Mouse (Mus musculus): Measurements from ENCODE around the gene Mib2. TPM values are rescaled to one million over a fixed set of nuclear protein-coding genes. Genes with fewer than 3 reads are reported as not detected.

Gene Mib2
- total RNA-seq, 2 experiments from 2014 or later, result 25.9 to 27.1 TPM

DNA sequence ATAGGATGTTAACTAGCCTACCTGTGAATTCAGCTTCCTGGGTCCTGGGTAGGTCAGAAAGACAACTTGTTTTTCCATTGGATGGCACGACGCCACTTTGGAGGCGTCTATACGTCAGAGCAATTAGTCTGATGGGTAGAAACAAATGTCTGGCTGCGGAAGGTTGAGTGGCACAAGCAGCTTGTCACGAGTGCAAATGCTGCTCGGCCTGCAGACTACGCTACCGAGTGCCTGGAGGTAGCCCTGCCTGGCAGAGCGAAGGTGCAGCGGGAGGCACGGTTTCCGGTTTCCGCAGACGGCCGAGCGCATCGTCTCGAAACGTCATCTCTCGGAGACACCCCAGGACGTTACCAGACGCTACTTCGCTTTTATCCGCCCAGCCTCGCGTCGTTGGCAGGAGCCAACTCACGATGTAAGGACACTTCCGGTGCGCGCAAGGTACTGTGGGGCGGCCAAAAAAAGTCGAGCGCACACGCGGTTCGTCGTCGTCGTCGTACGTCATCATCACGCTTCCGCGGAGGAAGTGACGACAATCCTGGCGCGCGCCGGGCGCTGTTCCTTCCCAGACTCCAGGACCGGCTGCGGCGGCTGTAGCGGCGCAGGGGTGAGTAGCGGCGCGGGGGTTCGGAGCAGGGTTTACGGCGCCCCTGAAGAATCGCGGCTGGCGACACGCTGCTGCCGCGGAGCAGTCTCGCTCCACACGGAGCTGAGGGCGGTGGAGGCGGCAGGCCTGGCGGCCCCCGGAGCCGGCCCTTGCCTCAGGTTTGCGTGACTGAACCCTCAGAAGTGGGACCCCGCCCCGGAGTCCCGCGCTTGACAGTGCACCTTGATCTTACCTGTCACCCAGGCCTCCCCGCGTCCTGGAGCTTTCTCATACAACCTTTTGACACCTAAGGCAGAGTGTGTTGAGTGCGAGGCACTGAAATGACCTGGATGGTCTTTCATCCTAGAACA, 44.4 kb downstream of the Mib2 start, which contains the start of gene Cdk11b:
Gene Cdk11b (plus strand): TSS at position 517 of the 954 bp plus-strand sequence.
- peak; percentile 91 to 94 for DNase-seq (ENCODE audit: low spot score in 2 of 2)

DNA sequence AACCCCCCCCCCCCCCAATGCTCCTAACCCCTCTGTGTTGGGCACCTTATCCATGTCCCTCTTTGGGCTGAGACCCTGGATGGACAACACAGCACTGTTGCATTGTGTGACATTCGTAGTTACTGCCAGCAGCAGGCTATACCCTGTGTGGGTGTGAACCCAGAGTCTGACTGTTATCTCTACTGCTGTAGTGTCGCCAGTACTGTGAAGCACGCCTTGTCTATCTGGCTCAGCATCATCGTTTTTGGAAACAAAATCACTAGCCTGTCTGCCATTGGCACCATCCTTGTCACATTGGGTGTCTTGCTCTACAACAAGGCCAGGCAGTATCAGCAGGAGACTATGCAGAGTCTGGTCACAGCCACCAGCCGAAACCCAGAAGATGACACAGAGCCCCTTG, 50.7 kb downstream of the Mib2 start:
- DNase-seq (ENCODE audit: low spot score in 2 of 2), result no peak

DNA sequence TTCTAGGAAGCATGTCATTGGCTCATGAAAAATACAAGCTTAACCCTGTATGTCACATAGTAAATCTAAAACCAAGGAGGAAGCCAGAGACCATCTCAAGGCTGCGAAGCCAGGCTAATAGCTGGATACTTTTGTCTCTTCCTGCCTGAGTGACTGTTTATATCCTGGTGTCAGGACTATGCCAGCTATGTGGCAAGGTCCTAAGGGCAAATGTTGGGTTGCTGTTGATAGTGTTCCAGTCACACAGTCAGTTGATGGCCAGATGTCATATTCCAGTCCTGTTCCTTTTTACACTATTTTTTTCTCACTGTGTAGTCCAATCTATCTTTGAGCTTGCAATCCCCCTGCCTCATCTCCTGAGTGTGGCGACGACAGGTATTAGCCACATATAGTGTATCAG, 55.7 kb downstream of the Mib2 start:
- DNase-seq (ENCODE audit: low spot score in 2 of 2), result no peak

DNA sequence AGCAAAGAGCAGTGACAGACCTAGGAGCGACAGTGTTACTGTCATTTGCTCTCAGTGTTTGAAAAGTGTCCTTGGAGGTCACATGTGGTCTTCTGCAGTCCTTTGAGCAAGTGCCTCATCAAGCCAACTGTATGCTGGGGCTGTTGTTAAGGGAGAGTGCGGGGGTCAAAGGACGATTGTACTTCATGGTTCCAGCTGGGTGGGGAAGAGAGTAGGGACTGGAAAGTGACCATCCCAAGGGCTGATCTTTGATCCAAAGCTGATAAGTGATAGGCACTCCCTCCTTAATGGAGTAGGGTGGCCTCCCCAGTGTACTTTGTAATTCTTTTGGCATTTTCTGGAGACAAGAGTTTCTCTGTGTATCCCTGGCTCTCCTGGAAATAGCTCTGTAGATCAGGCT, 57.1 kb downstream of the Mib2 start:
- DNase-seq (ENCODE audit: low spot score in 2 of 2), result no peak

DNA sequence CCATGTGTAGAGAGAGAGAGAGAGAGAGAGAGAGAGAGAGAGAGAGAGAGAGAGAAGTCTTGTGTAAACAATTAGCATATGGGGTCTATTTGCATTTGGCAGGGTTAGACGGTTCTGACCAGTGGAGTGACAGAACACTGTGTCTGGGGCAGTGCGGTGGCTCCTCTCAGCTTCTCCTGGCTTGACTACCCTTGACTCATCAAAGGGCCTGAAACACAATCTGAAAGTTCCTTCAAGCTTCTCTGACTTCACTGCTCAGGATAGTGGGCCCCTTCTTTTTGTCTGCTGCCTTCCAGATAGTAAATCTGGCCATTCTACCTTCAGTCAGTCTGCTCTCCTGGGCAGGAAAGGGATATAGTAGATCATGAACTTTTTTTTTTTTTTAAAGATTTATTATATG, 62.2 kb downstream of the Mib2 start:
- no peak for DNase-seq (ENCODE audit: low spot score in 2 of 2)

DNA sequence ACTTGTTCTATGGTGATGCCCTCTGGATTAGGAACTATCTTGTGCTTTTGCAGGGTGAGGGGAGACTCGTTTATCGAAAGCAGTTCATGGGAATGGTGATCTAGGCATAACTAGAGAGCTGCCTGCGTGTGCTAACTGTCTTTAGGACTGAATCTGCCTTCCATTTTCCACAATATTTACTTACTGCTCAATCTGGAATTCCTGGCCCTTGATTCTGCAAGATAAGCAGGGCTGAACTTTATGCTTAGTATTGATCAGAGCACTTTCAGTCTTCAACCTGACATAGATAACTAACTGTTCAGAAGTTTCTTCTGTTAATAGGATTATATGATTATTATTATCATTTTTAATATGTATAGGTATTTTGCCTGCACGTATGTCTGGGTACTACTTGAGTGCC, 63.9 kb downstream of the Mib2 start:
- no peak for DNase-seq (ENCODE audit: low spot score in 2 of 2)

Other genes with a start within 250 kb of the Mib2 start
- 10 to 100 TPM; 65.3 to 85.5 TPM for gene Tmem52, start 200.1 kb downstream of the Mib2 start, total RNA-seq (2021)
- 100 to 1,000 TPM; 272 to 286 TPM for gene Gnb1, start 177.8 kb downstream of the Mib2 start, total RNA-seq (2021)
- 10 to 100 TPM; 31.8 to 33.1 TPM for gene Nadk, start 106.8 kb downstream of the Mib2 start, total RNA-seq (2021)
- gene Slc35e2, start 67.8 kb downstream of the Mib2 start, total RNA-seq (2021), result 10 to 100 TPM; 12.0 to 13.0 TPM
- gene Cdk11b, start 44.3 kb downstream of the Mib2 start, total RNA-seq (2021), result 10 to 100 TPM; 35.8 to 44.0 TPM
- not detected for gene Gm10563, start 23.8 kb downstream of the Mib2 start, total RNA-seq (2021)
- 10 to 100 TPM; 30.1 to 37.9 TPM for gene Mmp23, start 15.8 kb downstream of the Mib2 start, total RNA-seq (2021)
- 10 to 100 TPM in 1 of 2 experiments, 1 to 10 TPM in 1; 9.8 to 10.4 TPM for gene Fndc10, start 25.1 kb upstream of the Mib2 start, total RNA-seq (2021)
- 10 to 100 TPM; 61.5 to 63.0 TPM for gene Ssu72, start 35.6 kb upstream of the Mib2 start, total RNA-seq (2021)
- 1 to 10 TPM; 1.3 to 1.5 TPM for gene Tmem240, start 65.6 kb upstream of the Mib2 start, total RNA-seq (2021)
- 10 to 100 TPM; 44.4 to 46.1 TPM for gene Atad3a, start 91.9 kb upstream of the Mib2 start, total RNA-seq (2021)
- 10 to 100 TPM; 23.4 to 26.4 TPM for gene Vwa1, start 105.5 kb upstream of the Mib2 start, total RNA-seq (2021)
- 1 to 10 TPM; 3.8 to 5.1 TPM for gene Tmem88b, start 116.7 kb upstream of the Mib2 start, total RNA-seq (2021)
- under 1 TPM in 1 of 2 experiments, not detected in 1; 0.39 TPM for gene Ankrd65, start 121.2 kb upstream of the Mib2 start, total RNA-seq (2021)
- gene Mrpl20, start 133.7 kb upstream of the Mib2 start, total RNA-seq (2021), result 10 to 100 TPM; 61.5 to 67.5 TPM
- gene Ccnl2, start 143.3 kb upstream of the Mib2 start, total RNA-seq (2021), result 10 to 100 TPM; 58.0 to 71.0 TPM
- gene Aurkaip1, start 162.1 kb upstream of the Mib2 start, total RNA-seq (2021), result 10 to 100 TPM; 80.6 to 80.9 TPM
- 100 to 1,000 TPM; 138 to 147 TPM for gene Mxra8, start 170.5 kb upstream of the Mib2 start, total RNA-seq (2021)
- 10 to 100 TPM; 82.1 to 85.1 TPM for gene Dvl1, start 178.2 kb upstream of the Mib2 start, total RNA-seq (2021)
- under 1 TPM; 0.26 to 0.34 TPM for gene Tas1r3, start 194.2 kb upstream of the Mib2 start, total RNA-seq (2021)
- gene Cptp, start 200.2 kb upstream of the Mib2 start, total RNA-seq (2021), result 10 to 100 TPM; 14.0 to 17.6 TPM
- gene Ints11, start 200.3 kb upstream of the Mib2 start, total RNA-seq (2021), result 10 to 100 TPM; 22.0 to 25.2 TPM
- gene Pusl1, start 222.6 kb upstream of the Mib2 start, total RNA-seq (2021), result 10 to 100 TPM; 27.4 to 30.1 TPM
- 10 to 100 TPM; 30.1 to 31.6 TPM for gene Acap3, start 222.6 kb upstream of the Mib2 start, total RNA-seq (2021)